Mouse (Mus musculus): ENCODE measurements at regions not wholly inside any gene's neighbourhood (a gene's known extent, or its start where the extent isn't known, plus 50 kb on each side); places are given as distances from the start of the nearest gene placed in this dataset.

- Histone ChIP-seq H3K4me3 (ENCODE audit: low read depth, low read length) (no peak overlapping the region), H3K9me3 (replicated peaks; ENCODE audit: control insufficient read depth, low read length) (no peaks in the 10 kb centered on the region), H3K27me3 (ENCODE audit: control insufficient read depth, insufficient read depth, low read length) (no peaks in the 10 kb centered on the region), H3K36me3 (replicated peaks; ENCODE audit: control insufficient read depth, insufficient read depth, low read length) (no peaks in the 10 kb centered on the region), H3K4me2 (ENCODE audit: low read depth, low read length) (no peak overlapping the region), H3K4me1 (ENCODE audit: control insufficient read depth, insufficient read depth) (no peaks in the 10 kb centered on the region), H3K27ac (ENCODE audit: low read depth) (no peak overlapping the region), H3K9ac (replicated peaks; ENCODE audit: low read depth, low read length) (no peak overlapping the region)
- ATAC-seq (ENCODE audit: insufficient read depth, low read depth): no peak
- no peak for TF ChIP-seq CTCF (IDR thresholded peaks at IDR 0.05; ENCODE audit: low read depth)
- DNase-seq (ENCODE audit: low spot score): no peak
These were observed 495.2 kb upstream of the 1700015G11Rik start for GRCm38 (mm10) chr7:52510686-52511085.

GRCm38 (mm10) chr7:52507988-52508387, 492.5 kb upstream of the 1700015G11Rik start:
- no peaks in the 10 kb centered on the region for H3K36me3 ChIP-seq (replicated peaks; ENCODE audit: control insufficient read depth, insufficient read depth, low read length)
- no peaks in the 10 kb centered on the region for H3K4me1 ChIP-seq (ENCODE audit: control insufficient read depth, insufficient read depth)
- no peaks in the 10 kb centered on the region for H3K9me3 ChIP-seq (replicated peaks; ENCODE audit: control insufficient read depth, low read length)
- H3K27me3 ChIP-seq (ENCODE audit: control insufficient read depth, insufficient read depth, low read length): no peaks in the 10 kb centered on the region
- no peak overlapping the region for H3K9ac ChIP-seq (replicated peaks; ENCODE audit: low read depth, low read length)
- ATAC-seq (ENCODE audit: insufficient read depth, low read depth) (no peak), DNase-seq (ENCODE audit: low spot score) (no peak)
- no peak overlapping the region for H3K4me3 ChIP-seq (ENCODE audit: low read depth, low read length)
- TF ChIP-seq EP300 (IDR thresholded peaks at IDR 0.05; ENCODE audit: low read depth) (no peak), CTCF (IDR thresholded peaks at IDR 0.05; ENCODE audit: low read depth) (no peak)
- H3K4me2 ChIP-seq (ENCODE audit: low read depth, low read length): no peak overlapping the region
- H3K27ac ChIP-seq (ENCODE audit: low read depth): no peak overlapping the region
- WGBS: 72% methylated on average over 1 of the region's 1 CpGs

GRCm38 (mm10) chr7:52467135-52467534, 451.6 kb upstream of the 1700015G11Rik start:
- Histone ChIP-seq H3K27ac (ENCODE audit: low read depth) (no peak overlapping the region), H3K4me1 (ENCODE audit: control insufficient read depth, insufficient read depth) (no peaks in the 10 kb centered on the region), H3K9me3 (replicated peaks; ENCODE audit: control insufficient read depth, low read length) (no peaks in the 10 kb centered on the region), H3K4me2 (ENCODE audit: low read depth, low read length) (no peak overlapping the region), H3K4me3 (ENCODE audit: low read depth, low read length) (no peak overlapping the region), H3K9ac (replicated peaks; ENCODE audit: low read depth, low read length) (no peak overlapping the region), H3K36me3 (replicated peaks; ENCODE audit: control insufficient read depth, insufficient read depth, low read length) (no peaks in the 10 kb centered on the region), H3K27me3 (ENCODE audit: control insufficient read depth, insufficient read depth, low read length) (no peaks in the 10 kb centered on the region)
- ATAC-seq (ENCODE audit: insufficient read depth, low read depth): no peak
- TF ChIP-seq CTCF (IDR thresholded peaks at IDR 0.05; ENCODE audit: low read depth): peak; percentile 15
- no peak for TF ChIP-seq EP300 (IDR thresholded peaks at IDR 0.05; ENCODE audit: low read depth)
- DNase-seq (ENCODE audit: low spot score): no peak

DNA sequence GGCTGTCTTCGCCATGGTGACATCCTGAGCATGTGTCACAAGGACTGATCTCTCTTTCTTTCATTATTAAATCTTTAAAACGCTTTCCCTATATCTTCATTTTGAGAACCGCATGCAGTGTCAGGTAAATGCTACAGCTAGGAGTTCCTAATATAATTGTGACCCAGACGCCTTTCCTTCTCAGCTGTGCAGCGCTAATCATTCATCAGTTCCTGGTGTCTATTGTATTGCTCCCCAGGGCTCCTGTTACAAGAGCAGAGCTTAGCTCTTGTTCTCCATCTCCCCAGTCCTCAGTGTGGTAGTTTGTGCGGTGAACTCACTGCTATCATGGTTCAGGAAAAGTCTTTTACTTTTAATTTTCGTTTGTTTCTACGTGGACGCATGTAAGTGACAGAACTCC, 451.1 kb upstream of the 1700015G11Rik start:
- DNase-seq (ENCODE audit: low spot score): no peak
- Histone ChIP-seq H3K36me3 (replicated peaks; ENCODE audit: control insufficient read depth, insufficient read depth, low read length) (no peaks in the 10 kb centered on the region), H3K27ac (ENCODE audit: low read depth) (no peak overlapping the region), H3K4me2 (ENCODE audit: low read depth, low read length) (no peak overlapping the region), H3K4me1 (ENCODE audit: control insufficient read depth, insufficient read depth) (no peaks in the 10 kb centered on the region), H3K27me3 (ENCODE audit: control insufficient read depth, insufficient read depth, low read length) (no peaks in the 10 kb centered on the region), H3K4me3 (ENCODE audit: low read depth, low read length) (no peak overlapping the region), H3K9me3 (replicated peaks; ENCODE audit: control insufficient read depth, low read length) (no peaks in the 10 kb centered on the region), H3K9ac (replicated peaks; ENCODE audit: low read depth, low read length) (no peak overlapping the region)
- ATAC-seq (ENCODE audit: insufficient read depth, low read depth): no peak
- TF ChIP-seq CTCF (IDR thresholded peaks at IDR 0.05; ENCODE audit: low read depth) (no peak), EP300 (IDR thresholded peaks at IDR 0.05; ENCODE audit: low read depth) (no peak)
- WGBS: 76% methylated on average over 9 of the region's 9 CpGs
